Mouse (Mus musculus) left cerebral cortex, postnatal 25 days (tissue): Measurements from ENCODE around the gene Krt14. TPM values are rescaled to one million over a fixed set of nuclear protein-coding genes. Genes with fewer than 3 reads are reported as not detected.

Experiments
- DNase-seq, 2 experiments: peaks; one replicate each; pipeline ENCODE4 v3.0.0; 2022; ENCODE audit warnings: low spot score in 2 of 2, mixed read lengths in 1 of 2
- intact Hi-C: fragments of 180-260 bp; cut with DNase I; formaldehyde crosslinking; loops from one replicate; pipeline ENCODE4 v1.15.1; 2025
- total RNA-seq, 2 experiments: library from RNA; stranded (reverse); gene quantifications; 2 replicates each; pipeline ENCODE4 v1.2.3; 2021

Gene Krt14
- total RNA-seq, 2 experiments from 2014 or later = not detected

DNA sequence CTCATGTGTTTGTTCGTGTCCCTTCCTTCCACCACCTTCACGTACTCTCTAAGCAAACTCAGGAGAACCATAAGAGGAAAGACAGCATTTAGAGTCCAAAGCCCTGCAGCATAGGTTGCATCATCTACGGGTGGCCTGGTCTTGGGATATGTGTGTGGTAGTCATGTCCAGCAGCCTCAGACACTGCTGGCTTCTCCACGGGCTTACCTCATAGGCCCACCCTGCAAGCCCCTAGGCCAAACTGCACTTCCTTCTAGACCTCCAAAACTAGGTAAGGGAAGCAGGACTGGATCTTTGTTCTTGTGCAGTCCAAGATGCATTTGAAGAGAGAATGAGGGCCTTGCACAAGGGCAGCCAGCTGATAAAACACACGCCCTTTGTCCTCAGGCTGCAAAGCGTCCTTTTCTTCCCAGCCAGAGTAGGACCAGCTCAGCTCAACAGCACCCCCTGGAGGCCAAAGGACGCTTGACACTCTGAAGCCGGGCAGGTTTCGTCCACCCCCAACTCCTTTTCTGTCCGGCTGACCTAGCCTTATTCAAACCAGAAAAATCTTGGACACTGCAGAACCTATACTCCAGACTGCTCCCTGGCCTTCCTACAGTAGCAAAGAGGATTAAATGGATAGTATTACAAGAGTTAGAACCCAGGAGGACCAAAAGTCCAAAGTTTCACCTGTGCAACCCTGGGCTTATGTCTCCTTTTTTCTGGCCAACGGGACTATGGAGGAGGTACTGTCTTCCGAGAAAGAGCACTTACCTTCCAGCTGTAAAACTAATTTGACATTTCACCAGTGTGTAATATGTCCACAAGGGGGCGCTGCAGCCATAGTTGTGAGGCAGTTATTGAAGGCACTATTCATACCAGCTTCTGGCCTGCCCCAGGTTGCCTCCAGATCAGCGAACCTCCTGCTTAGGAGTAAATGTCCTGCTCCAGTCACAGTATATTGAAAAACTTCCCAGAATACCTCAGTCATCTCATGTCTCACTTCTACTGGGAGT lies 38.3 kb downstream of the Krt14 start:
- intact Hi-C loops = loop anchor here (1.0 to 5.0 kb wide), 6 partner anchors 107 to 790 kb away; no protein-coding TSS in a partner anchor
- peak; percentile 74 to 81 for DNase-seq

GRCm38 (mm10) chr11:100168071-100168470 lies 39.3 kb downstream of the Krt14 start:
- DNase-seq = no peak
- intact Hi-C loops = loop anchor here (2.0 to 5.0 kb wide), 4 partner anchors 106 to 789 kb away; no protein-coding TSS in a partner anchor

DNA sequence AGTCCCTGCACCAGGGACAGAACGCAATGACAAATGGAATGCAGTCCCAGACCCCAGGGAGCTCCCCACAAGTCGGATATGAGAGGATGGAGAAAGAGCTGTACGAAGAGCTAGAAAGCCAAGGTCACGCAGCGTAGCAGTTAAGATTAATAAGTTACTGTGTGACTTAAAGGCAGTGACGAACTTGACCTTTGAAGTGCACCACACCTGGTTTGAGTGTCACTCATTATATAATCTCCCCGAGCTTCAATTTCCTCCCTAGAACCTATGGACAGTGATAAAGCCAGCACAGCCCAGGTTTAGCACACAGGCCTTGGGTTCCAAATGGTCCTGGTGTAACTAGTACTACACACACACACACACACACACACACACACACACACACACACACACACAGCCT lies 43.0 kb downstream of the Krt14 start:
- DNase-seq = no peak
- intact Hi-C loops = no loop called here

- DNase-seq = no peak
- intact Hi-C loops = no loop called here
Measured at GRCm38 (mm10) chr11:100157908-100158477, 49.4 kb downstream of the Krt14 start.

DNA sequence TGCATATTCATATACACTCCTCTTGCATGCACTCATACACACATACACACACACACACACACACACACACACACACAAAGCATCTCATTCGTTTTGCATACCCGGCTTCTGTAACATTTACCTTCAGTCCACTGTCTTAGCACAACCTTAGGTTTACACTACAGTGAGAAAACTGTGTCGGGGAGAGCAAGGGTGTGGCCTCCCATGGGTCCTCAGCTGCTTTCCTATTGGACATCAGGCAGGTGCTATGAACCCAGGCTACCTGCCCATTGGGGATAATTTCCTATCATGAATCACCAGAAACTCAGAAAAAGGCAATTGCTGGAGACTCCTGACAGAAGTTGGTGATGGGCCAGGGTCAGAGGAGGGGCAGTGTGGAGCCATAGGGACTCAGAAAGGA lies 50.0 kb downstream of the Krt14 start:
- intact Hi-C loops = no loop called here
- DNase-seq = no peak

DNA sequence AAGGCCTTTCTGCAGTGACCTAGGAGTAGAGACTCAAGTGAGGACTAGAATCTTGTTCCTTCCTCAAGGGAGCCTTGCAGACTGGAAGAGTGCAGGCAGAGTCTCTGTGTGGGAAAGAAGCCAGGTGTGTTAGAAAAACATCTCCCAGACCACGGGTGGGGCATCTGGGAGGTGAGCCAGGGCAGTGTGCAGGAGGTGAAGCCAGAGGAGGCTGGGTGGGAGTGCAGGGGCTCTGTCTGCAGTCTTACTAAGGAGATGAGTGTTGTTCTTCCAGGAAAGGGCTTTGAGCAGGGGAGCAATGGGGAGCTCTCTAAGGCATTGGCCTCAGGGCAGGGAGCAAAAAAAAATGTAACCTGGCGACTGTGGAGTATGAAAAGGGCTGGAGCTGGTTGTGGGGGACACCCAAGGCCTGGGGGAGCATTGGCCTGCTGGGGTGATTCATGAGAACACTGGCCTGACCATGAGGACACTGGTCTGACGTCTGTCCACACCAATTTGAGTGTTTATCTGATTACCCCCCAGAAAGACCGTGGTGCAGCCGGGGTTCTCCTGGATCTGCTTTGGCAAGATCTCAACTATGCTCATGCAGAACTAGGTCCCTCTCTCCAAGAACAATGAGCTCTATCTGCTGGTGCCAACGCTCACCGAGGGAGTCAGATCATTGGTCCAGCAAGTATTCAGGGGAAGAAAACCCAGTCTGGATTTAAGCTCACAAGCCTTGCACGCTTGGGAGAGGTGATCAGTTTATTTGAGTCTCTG lies 51.7 kb downstream of the Krt14 start:
- intact Hi-C loops = no loop called here

More for the DNA sequence above, 51.7 kb downstream of the Krt14 start:
- DNase-seq = no peak

Other genes with a start within 250 kb of the Krt14 start
- not detected for gene Krtap29-1, start 228.5 kb downstream of the Krt14 start, total RNA-seq
- not detected for gene Krtap16-1, start 221.0 kb downstream of the Krt14 start, total RNA-seq
- not detected for gene Krtap17-1, start 213.6 kb downstream of the Krt14 start, total RNA-seq
- not detected for gene Krt33a, start 191.3 kb downstream of the Krt14 start, total RNA-seq
- not detected for gene Krt33b, start 177.7 kb downstream of the Krt14 start, total RNA-seq
- gene Krt34, start 166.0 kb downstream of the Krt14 start, total RNA-seq = not detected
- gene Krt31, start 157.0 kb downstream of the Krt14 start, total RNA-seq = not detected
- not detected for gene Krt32, start 119.3 kb downstream of the Krt14 start, total RNA-seq
- gene Krt35, start 111.3 kb downstream of the Krt14 start, total RNA-seq = not detected
- not detected for gene Krt36, start 101.9 kb downstream of the Krt14 start, total RNA-seq
- gene Krt13, start 86.0 kb downstream of the Krt14 start, total RNA-seq = not detected
- not detected for gene Krt15, start 71.6 kb downstream of the Krt14 start, total RNA-seq
- not detected for gene Krt19, start 58.9 kb downstream of the Krt14 start, total RNA-seq
- 1 to 10 TPM; 3.7 to 4.3 TPM for gene Krt9, start 14.3 kb downstream of the Krt14 start, total RNA-seq
- not detected for gene Krt16, start 41.4 kb upstream of the Krt14 start, total RNA-seq
- gene Krt17, start 53.5 kb upstream of the Krt14 start, total RNA-seq = under 1 TPM in 1 of 2 experiments, not detected in 1; 0.30 TPM
- gene Krt42, start 62.3 kb upstream of the Krt14 start, total RNA-seq = not detected
- gene Eif1, start 112.3 kb upstream of the Krt14 start, total RNA-seq = 100 to 1,000 TPM; 820 to 888 TPM
- not detected for gene Gast, start 126.9 kb upstream of the Krt14 start, total RNA-seq
- gene Hap1, start 148.6 kb upstream of the Krt14 start, total RNA-seq = 100 to 1,000 TPM; 136 to 160 TPM
- gene Jup, start 190.2 kb upstream of the Krt14 start, total RNA-seq = 10 to 100 TPM; 44.2 to 45.4 TPM
- 1 to 10 TPM; 7.2 to 7.5 TPM for gene P3h4, start 207.3 kb upstream of the Krt14 start, total RNA-seq
- 1 to 10 TPM; 4.7 to 5.7 TPM for gene Fkbp10, start 208.1 kb upstream of the Krt14 start, total RNA-seq
- 10 to 100 TPM; 50.7 to 57.1 TPM for gene Nt5c3b, start 234.3 kb upstream of the Krt14 start, total RNA-seq
- gene Klhl10, start 234.4 kb upstream of the Krt14 start, total RNA-seq = under 1 TPM; 0.53 to 0.99 TPM